Mouse (Mus musculus) midbrain, embryonic 11.5 days (tissue): ENCODE measurements around the gene Ghrh. TPM values are rescaled to one million over a fixed set of nuclear protein-coding genes. Genes with fewer than 3 reads are reported as not detected.

ENCODE experiments used
- ATAC-seq: fragments of 200-750 bp; cut with Nextera tagmentation; 2 replicates; pipeline ENCODE4 v1.8.0; 2017; ENCODE audit warnings: moderate TSS enrichment, moderate library complexity; ENCODE audit not compliant: low FRiP score
- DNase-seq: peaks from one replicate; pipeline ENCODE4 v3.0.0; 2015; ENCODE audit warnings: low spot score; ENCODE audit errors: missing footprints
- H3K27ac ChIP-seq: fragments of 300-500 bp; sonication (generic); 2 replicates; pipeline ENCODE4 v1.5.1; 2014; ENCODE audit warnings: low read depth, low read length
- H3K27me3 ChIP-seq: fragments of 300-500 bp; sonication (generic); 2 replicates; pipeline ENCODE4 v1.6.1; 2014; ENCODE audit warnings: mild to moderate bottlenecking, low read length, moderate library complexity, mixed read lengths; ENCODE audit not compliant: control insufficient read depth, insufficient read depth
- H3K36me3 ChIP-seq: fragments of 300-500 bp; sonication (generic); 2 replicates; pipeline ENCODE4 v1.6.1; 2014; ENCODE audit warnings: mild to moderate bottlenecking, low read length, moderate library complexity, mixed read lengths; ENCODE audit not compliant: control insufficient read depth, insufficient read depth
- H3K4me1 ChIP-seq: fragments of 300-500 bp; sonication (generic); 2 replicates; pipeline ENCODE4 v1.6.1; 2014; ENCODE audit warnings: low read length; ENCODE audit not compliant: control insufficient read depth, insufficient read depth
- H3K4me2 ChIP-seq: fragments of 300-500 bp; sonication (generic); 2 replicates; pipeline ENCODE4 v1.6.1; 2014; ENCODE audit warnings: mild to moderate bottlenecking, moderate library complexity
- H3K4me3 ChIP-seq: fragments of 300-500 bp; sonication (generic); 2 replicates; pipeline ENCODE4 v1.5.1; 2014; ENCODE audit warnings: low read depth, low read length
- H3K9ac ChIP-seq: fragments of 300-500 bp; sonication (generic); 2 replicates; pipeline ENCODE4 v1.6.1; 2014; ENCODE audit warnings: low read length
- H3K9me3 ChIP-seq: fragments of 300-500 bp; sonication (generic); 2 replicates; pipeline ENCODE4 v1.6.1; 2016; ENCODE audit warnings: low read length; ENCODE audit not compliant: control insufficient read depth
- WGBS: fragments of 180-500 bp; shearing (Covaris S2); extraction: QIAGEN DNeasy Blood & Tissue Kit; methylation state at CpG from one replicate; pipeline ENCODE4 v1.1.7; 2014; 5-methylcytosine and 5-hydroxymethylcytosine counted together
- polyA plus RNA-seq: library from polyadenylated mRNA; unstranded; fragments of >200 nt; fragmentation: Nextera tagmentation; extraction: Ambion mirVana; gene quantifications from 2 replicates; pipeline ENCODE4 v1.2.1, GENCODE M21; 2014

The Ghrh gene
- polyA plus RNA-seq, 1 experiment from 2014 or later: 1.6 TPM

DNA sequence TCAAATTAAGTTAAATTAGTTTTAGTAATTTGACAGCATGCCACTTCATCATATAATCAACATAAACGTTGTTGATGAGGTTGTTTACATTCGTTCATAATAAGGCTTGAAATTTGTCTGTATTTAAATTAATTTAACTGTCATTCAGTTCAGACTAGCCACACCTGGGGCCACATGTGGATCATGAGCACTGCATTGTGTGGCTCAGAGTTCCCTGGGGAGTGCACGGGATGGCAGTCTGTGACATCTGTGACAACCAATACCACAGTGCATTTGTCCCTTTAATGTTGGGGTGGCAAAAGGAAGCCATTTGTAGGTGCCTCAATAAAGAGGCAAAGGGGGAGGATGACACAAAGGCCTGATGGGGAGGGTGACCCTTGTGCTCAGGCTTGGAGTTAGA is 29.7 kb upstream of the Ghrh start:
- ATAC-seq: no peak
- Histone ChIP-seq H3K4me2 (no peak overlapping the region), H3K4me1 (peaks cover 19% of the 10 kb centered on the region), H3K27ac (no peak overlapping the region), H3K27me3 (no peaks in the 10 kb centered on the region), H3K9ac (no peak overlapping the region), H3K9me3 (no peaks in the 10 kb centered on the region), H3K4me3 (no peak overlapping the region), H3K36me3 (no peaks in the 10 kb centered on the region)
- no peak for DNase-seq
- WGBS: 56% methylated on average over 3 of the region's 3 CpGs

DNA sequence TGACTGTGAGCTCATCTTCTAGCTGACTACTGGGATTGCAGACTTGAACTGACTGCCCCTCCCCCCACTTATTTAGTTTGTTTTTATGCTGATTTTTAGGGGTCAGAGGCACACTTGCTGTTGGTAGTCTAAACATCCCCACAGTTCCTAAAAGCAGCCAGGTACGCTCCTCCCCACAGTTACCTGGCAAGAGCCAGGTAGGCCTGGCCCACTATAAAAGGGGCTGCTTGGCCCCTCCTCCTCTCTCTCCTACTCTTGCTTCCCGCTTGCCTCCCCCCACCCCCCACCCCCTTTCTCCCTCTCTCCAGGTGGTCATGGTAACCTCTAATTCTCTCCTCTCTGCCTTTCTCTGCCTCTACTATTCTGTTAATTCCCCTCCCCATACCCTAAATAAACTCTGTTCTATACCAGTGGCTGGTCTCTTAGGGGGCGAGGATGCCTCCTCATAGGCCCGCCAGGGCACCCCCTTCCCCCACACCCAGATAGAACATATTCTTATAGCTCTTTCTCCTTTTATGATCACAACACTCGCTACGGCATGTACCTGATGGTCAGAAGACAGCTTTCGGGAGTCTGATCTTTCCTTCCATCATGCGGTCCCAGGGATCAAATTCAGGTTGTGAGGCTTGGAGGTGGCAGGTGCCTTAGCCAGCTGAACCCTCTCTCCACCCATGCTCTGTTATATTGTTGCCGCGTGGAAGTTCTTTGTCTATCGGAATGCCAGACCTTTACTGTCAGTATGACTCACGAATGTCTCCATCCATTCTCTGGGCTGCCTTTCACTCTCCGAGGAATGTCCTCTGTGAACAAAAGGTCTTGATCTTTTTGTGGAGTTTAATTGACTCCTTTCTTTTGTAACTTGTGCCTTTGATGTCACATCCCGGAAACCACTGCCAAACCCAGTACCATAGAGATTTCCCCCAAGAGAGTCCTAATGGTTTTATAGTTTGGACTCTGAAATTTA is 28.8 kb upstream of the Ghrh start:
- Histone ChIP-seq H3K9me3 (no peaks in the 10 kb centered on the region), H3K27me3 (no peaks in the 10 kb centered on the region), H3K4me2 (peak overlapping the region; percentile 19; the same call in 1 of the 2 replicates), H3K4me3 (no peak overlapping the region), H3K36me3 (no peaks in the 10 kb centered on the region), H3K4me1 (peaks cover 19% of the 10 kb centered on the region), H3K9ac (peak overlapping the region; percentile 44), H3K27ac (no peak overlapping the region)
- WGBS: 10% methylated on average over 14 of the region's 14 CpGs
- DNase-seq (peak; percentile 87), ATAC-seq (0 out of 2 replicates have a peak, but pooled peaks have one; percentile 46)

DNA sequence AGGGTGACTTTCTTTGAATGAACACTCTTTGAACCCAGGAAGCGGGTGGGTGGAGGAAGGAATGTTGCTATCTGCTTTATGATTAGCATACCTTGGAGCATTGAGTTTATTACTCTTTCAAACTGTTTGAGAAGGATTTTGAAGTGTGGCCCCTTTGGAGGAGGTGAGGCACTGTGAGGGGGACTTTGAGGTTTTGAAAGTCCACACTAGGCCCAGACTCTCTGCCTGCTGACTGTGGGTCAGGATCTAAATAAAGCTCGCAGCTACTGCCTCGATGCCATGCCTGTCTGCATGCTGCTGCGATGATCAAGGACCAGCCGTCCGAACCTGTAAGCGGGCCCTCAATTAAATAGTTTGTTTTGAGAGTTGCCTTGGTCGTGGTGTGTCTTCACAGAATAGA is 27.7 kb upstream of the Ghrh start:
- Histone ChIP-seq H3K4me2 (no peak overlapping the region), H3K27ac (no peak overlapping the region), H3K9ac (no peak overlapping the region), H3K4me3 (no peak overlapping the region), H3K4me1 (peaks cover 19% of the 10 kb centered on the region), H3K9me3 (no peaks in the 10 kb centered on the region), H3K36me3 (no peaks in the 10 kb centered on the region), H3K27me3 (no peaks in the 10 kb centered on the region)
- DNase-seq (peak; percentile 51), ATAC-seq (no peak)
- 60% methylated on average over 7 of the region's 8 CpGs for WGBS

DNA sequence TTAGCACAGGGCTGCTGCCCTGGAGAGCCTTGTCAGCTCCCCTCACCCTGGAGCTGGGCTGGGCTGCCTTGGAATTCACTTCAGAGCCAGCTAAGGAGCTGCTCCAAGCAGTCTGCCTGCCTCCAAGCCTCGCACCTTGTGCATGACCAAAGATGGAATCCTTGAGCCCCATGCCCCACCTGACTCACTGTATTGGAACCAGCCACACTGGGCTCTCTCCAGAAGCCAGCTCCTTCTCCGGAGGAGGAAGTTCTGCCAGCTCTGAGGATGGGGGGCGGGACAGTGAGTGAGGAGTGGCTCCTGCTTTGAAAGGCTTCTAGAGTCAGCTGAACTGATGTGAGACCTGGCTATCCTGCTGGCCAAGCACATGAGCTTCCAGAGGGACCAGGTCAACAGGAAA is 26.4 kb upstream of the Ghrh start:
- Histone ChIP-seq H3K9ac (no peak overlapping the region), H3K27ac (no peak overlapping the region), H3K9me3 (no peaks in the 10 kb centered on the region), H3K4me2 (no peak overlapping the region), H3K36me3 (no peaks in the 10 kb centered on the region), H3K27me3 (no peaks in the 10 kb centered on the region), H3K4me3 (no peak overlapping the region), H3K4me1 (peaks cover 20% of the 10 kb centered on the region)
- 80% methylated on average over 3 of the region's 3 CpGs for WGBS
- DNase-seq (peak; percentile 17), ATAC-seq (no peak)

GRCm38 (mm10) chr2:157371696-157372095 is 24.4 kb upstream of the Ghrh start:
- ATAC-seq (no peak), DNase-seq (peak; percentile 67)
- H3K9me3 ChIP-seq: no peaks in the 10 kb centered on the region
- H3K4me3 ChIP-seq: no peak overlapping the region
- WGBS: 86% methylated on average over 6 of the region's 6 CpGs
- H3K36me3 ChIP-seq: no peaks in the 10 kb centered on the region
- peaks cover 22% of the 10 kb centered on the region for H3K4me1 ChIP-seq
- H3K4me2 ChIP-seq: no peak overlapping the region
- no peak overlapping the region for H3K27ac ChIP-seq
- no peaks in the 10 kb centered on the region for H3K27me3 ChIP-seq
- H3K9ac ChIP-seq: no peak overlapping the region

DNA sequence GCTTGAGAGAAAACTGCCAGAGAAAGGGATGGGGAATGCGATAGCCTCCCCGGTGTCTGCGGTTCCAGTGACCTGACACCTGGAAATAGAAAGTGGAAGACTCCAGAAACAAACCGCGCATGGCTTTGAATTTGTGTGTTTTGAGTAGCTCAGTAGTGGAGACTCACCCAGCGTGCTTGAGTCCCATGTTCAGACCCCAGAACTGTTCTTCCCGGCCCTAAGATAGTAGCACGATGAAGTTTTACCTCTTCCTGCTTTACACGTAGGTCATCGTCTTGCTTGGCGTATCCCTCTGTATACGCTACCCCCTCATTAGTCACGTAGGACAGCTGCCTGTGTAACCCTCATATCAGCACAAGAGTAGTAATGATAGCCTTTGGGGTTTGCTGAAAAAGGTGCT is 20.7 kb upstream of the Ghrh start:
- ATAC-seq (no peak), DNase-seq (peak; percentile 64)
- H3K4me1 ChIP-seq: peaks cover 8% of the 10 kb centered on the region
- H3K9ac ChIP-seq: peak overlapping the region; percentile 91
- no peaks in the 10 kb centered on the region for H3K36me3 ChIP-seq
- no peaks in the 10 kb centered on the region for H3K27me3 ChIP-seq
- peak overlapping the region; percentile 74 for H3K4me3 ChIP-seq
- H3K27ac ChIP-seq: peak overlapping the region; percentile 62
- peak overlapping the region; percentile 75 for H3K4me2 ChIP-seq
- 13% methylated on average over 13 of the region's 13 CpGs for WGBS
- no peaks in the 10 kb centered on the region for H3K9me3 ChIP-seq

DNA sequence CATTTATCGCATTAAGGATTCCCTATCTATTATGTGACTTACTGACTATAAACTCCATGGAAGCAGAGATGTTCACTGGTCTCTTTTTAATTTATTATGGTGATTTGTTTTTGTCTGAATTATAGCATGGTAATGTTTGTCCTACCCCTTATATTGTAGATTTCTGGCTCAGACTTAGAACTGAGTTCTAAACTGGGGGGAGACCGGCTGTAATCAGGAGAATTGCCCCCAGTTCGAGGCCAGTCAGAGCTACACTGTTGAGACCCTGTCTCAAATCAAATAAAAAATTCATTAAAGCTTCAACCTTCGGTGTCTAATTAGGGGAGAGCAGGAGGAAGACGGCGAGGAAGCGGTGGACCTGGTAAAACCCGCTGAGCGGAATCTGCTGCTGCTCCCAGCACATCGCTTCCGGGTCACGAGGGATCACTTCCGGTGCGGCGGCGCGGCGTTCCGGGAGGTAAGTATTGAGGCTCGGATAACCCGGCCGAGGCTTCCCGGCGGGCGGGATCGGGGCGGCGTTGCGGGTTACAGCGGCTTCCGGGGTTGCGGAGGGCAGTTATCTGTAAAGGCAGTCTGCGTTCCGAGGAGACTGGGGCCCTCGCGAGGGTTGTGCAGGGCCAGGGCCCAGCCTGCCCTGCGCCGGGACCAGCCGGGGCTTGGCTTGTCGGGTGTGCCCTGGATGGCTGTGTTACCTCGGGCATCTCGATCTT is 20.0 kb upstream of the Ghrh start, which contains the start of gene Manbal:
Gene Manbal, plus strand, starts transcription at position 411 of the 710 bp plus-strand sequence.
- Histone ChIP-seq H3K36me3 (no peaks in the 10 kb centered on the region), H3K4me3 (peak within 1 kb of the TSS; percentile 74), H3K4me1 (peaks cover 8% of the 10 kb centered on the region), H3K27ac (peak within 1 kb of the TSS; percentile 62), H3K27me3 (no peaks in the 10 kb centered on the region), H3K9me3 (no peaks in the 10 kb centered on the region), H3K4me2 (peak within 1 kb of the TSS; percentile 75), H3K9ac (peak within 1 kb of the TSS; percentile 91)
- ATAC-seq: peak; percentile 89
- DNase-seq: peak; percentile 99
- WGBS: 4% methylated on average over 42 of the region's 42 CpGs

GRCm38 (mm10) chr2:157366762-157367161 is 19.5 kb upstream of the Ghrh start:
- DNase-seq: no peak
- Histone ChIP-seq H3K36me3 (no peaks in the 10 kb centered on the region), H3K4me2 (peak overlapping the region; percentile 75; the same call in 1 of the 2 replicates), H3K27ac (no peak overlapping the region), H3K4me3 (no peak overlapping the region), H3K27me3 (no peaks in the 10 kb centered on the region), H3K9ac (no peak overlapping the region), H3K9me3 (no peaks in the 10 kb centered on the region), H3K4me1 (peaks cover 8% of the 10 kb centered on the region)
- 0 out of 2 replicates have a peak, but pooled peaks have one; percentile 31 for ATAC-seq
- 85% methylated on average over 9 of the region's 9 CpGs for WGBS

GRCm38 (mm10) chr2:157363031-157363430 is 15.7 kb upstream of the Ghrh start:
- Histone ChIP-seq H3K9me3 (no peaks in the 10 kb centered on the region), H3K4me3 (no peak overlapping the region), H3K27ac (no peak overlapping the region), H3K9ac (no peak overlapping the region), H3K27me3 (no peaks in the 10 kb centered on the region), H3K36me3 (no peaks in the 10 kb centered on the region), H3K4me2 (no peak overlapping the region), H3K4me1 (peaks cover under 1% of the 10 kb centered on the region)
- WGBS: 84% methylated on average over 3 of the region's 3 CpGs
- DNase-seq: no peak
- ATAC-seq: no peak
